In genomic region chr10:81192968-81193501, GRCm38 (mm10) we compare ENCODE assay signal across 9 mouse cellular contexts. TPM values are rescaled to one million over a fixed set of nuclear protein-coding genes. Genes with fewer than 3 reads are reported as not detected.
DNase-seq lines count a peak whose midpoint lies in the region; ATAC-seq and TF ChIP-seq lines count a peak whose summit lies in the region.
"Had no signal": no experiment of that assay in that cellular context is flagged by ENCODE, and none has a peak within 500 bp of the region (broad histone marks: within the 10 kb centered on the region; RNA-seq: fewer than 3 reads in every experiment).

No protein-coding gene starts in this region.

- no peak for TF ChIP-seq RAD21 in MEL (IDR thresholded peaks at IDR 0.05; ENCODE audit: low read depth, low read length)

- H3K79me2 ChIP-seq in MEL (ENCODE audit: control insufficient read depth, insufficient read depth, low read length, poor library complexity) = peaks cover 3% of the 10 kb centered on the region; the same call in 1 of the 2 replicates

- H3K36me3 ChIP-seq in MEL (ENCODE audit: control insufficient read depth in 1 of 2, insufficient read depth in 2 of 2, low read length in 2 of 2) = no peaks in the 10 kb centered on the region
- H3K36me3 ChIP-seq in forebrain, embryonic 11.5 days (ENCODE audit: control insufficient read depth, insufficient read depth, low read length) = no peaks in the 10 kb centered on the region; the same call in 1 of the 2 replicates
- peaks cover 11% of the 10 kb centered on the region; the same call in 1 of the 2 replicates for H3K36me3 ChIP-seq in intestine, embryonic 15.5 days

- H3K4me3 ChIP-seq in MEL (ENCODE audit: control insufficient read depth in 1 of 2, insufficient read depth in 1 of 2, low read depth in 2 of 2, low read length in 2 of 2) = peak overlapping the region; percentile 40 to 43
- peak overlapping the region; percentile 54 for H3K4me3 ChIP-seq in forebrain, embryonic 11.5 days (ENCODE audit: low read depth, low read length)
- H3K4me3 ChIP-seq in intestine, embryonic 15.5 days (replicated peaks) = peak overlapping the region; percentile 63

- H3K9me3 ChIP-seq in MEL (replicated peaks; ENCODE audit: insufficient read depth, low read length) = no peaks in the 10 kb centered on the region
- no peaks in the 10 kb centered on the region for H3K9me3 ChIP-seq in forebrain, embryonic 11.5 days (ENCODE audit: control insufficient read depth, low read length)
- H3K9me3 ChIP-seq in intestine, embryonic 15.5 days = no peaks in the 10 kb centered on the region

- TF ChIP-seq POLR2A in MEL (IDR thresholded peaks at IDR 0.05; ENCODE audit: control insufficient read depth in 1 of 2, insufficient read depth in 1 of 2, low read depth in 1 of 2, low read length in 2 of 2, poor library complexity in 1 of 2) = no peak

- no peak for TF ChIP-seq EP300 in MEL (IDR thresholded peaks at IDR 0.05; ENCODE audit: low read depth in 1 of 2, low read length in 2 of 2)

- peak overlapping the region; percentile 14 for H3K27ac ChIP-seq in MEL (ENCODE audit: control insufficient read depth, low read depth, low read length)
- H3K27ac ChIP-seq in forebrain, embryonic 11.5 days (ENCODE audit: low read depth, low read length) = peak overlapping the region; percentile 74
- peak overlapping the region; percentile 93 for H3K27ac ChIP-seq in intestine, embryonic 15.5 days

- TF ChIP-seq CTCF in MEL (IDR thresholded peaks at IDR 0.05 in 2 of 3, conservative IDR thresholded peaks at IDR 0.05 in 1 of 3; ENCODE audit: control insufficient read depth in 1 of 3, insufficient read depth in 1 of 3, low read depth in 2 of 3, low read length in 3 of 3, poor library complexity in 1 of 3, severe bottlenecking in 1 of 3) = no peak

- H3K4me1 ChIP-seq in MEL (ENCODE audit: control insufficient read depth in 1 of 2, insufficient read depth in 2 of 2, low read length in 2 of 2) = peaks cover 0 to 14% of the 10 kb centered on the region in 2 experiments; a peak in 2 of 4 replicates
- peaks cover 13% of the 10 kb centered on the region for H3K4me1 ChIP-seq in forebrain, embryonic 11.5 days (replicated peaks; ENCODE audit: control insufficient read depth, insufficient read depth, low read length)
- peaks cover 25% of the 10 kb centered on the region for H3K4me1 ChIP-seq in intestine, embryonic 15.5 days (replicated peaks)

- peak; percentile 42 for ATAC-seq in forebrain, embryonic 11.5 days (replicated peaks; ENCODE audit: low FRiP score)
- peak; percentile 39 for ATAC-seq in intestine, embryonic 15.5 days
- peak; percentile 7; the same call in 1 of the 2 replicates for ATAC-seq in megakaryocyte-erythroid progenitor cell, adult 5-6 weeks (replicated peaks; ENCODE audit: low FRiP score, low TSS enrichment, poor library complexity, severe bottlenecking)

- peak overlapping the region; percentile 59 for H3K9ac ChIP-seq in MEL (ENCODE audit: control insufficient read depth, low read depth, low read length, poor library complexity, severe bottlenecking)
- H3K9ac ChIP-seq in forebrain, embryonic 11.5 days (ENCODE audit: low read length) = peak overlapping the region; percentile 73
- H3K9ac ChIP-seq in intestine, embryonic 15.5 days = peak overlapping the region; percentile 78

- H3K4me2 ChIP-seq in forebrain, embryonic 11.5 days (ENCODE audit: low read depth, low read length, severe bottlenecking) = peak overlapping the region; percentile 97
- H3K4me2 ChIP-seq in intestine, embryonic 15.5 days (replicated peaks) = peak overlapping the region; percentile 91

- 2% methylated on average over 19 of the region's 19 CpGs for WGBS in forebrain, embryonic 11.5 days
- WGBS in intestine, embryonic 15.5 days = 6% methylated on average over 19 of the region's 19 CpGs

- peak; percentile 37 for DNase-seq in embryo, embryonic 10 days (ENCODE audit: low spot score)
- no peak for DNase-seq in embryo, embryonic 9.5 days (ENCODE audit: extremely low spot score)
- DNase-seq in MEL (ENCODE audit: low read depth, low spot score) = no peak
- no peak for DNase-seq in forebrain, embryonic 11.5 days (ENCODE audit: low spot score)
- DNase-seq in Muller cell, postnatal 12 days (ENCODE audit: inconsistent ontology term) = no peak
- DNase-seq in adrenal gland, adult 8-10 months = no peak

- no peaks in the 10 kb centered on the region for H3K27me3 ChIP-seq in MEL (ENCODE audit: control insufficient read depth in 1 of 2, insufficient read depth in 2 of 2, low read length in 2 of 2)
- H3K27me3 ChIP-seq in forebrain, embryonic 11.5 days (ENCODE audit: control insufficient read depth, insufficient read depth, low read length) = peaks cover 27% of the 10 kb centered on the region
- peaks cover 16% of the 10 kb centered on the region for H3K27me3 ChIP-seq in intestine, embryonic 15.5 days (replicated peaks)

TF ChIP-seq in MEL, 35 proteins besides CTCF, POLR2A, EP300 and RAD21:
- peak; percentile 79 for TF ChIP-seq POLR2AphosphoS2 (IDR thresholded peaks at IDR 0.05; ENCODE audit: low read length)
- TF ChIP-seq ZMIZ1 (IDR thresholded peaks at IDR 0.05; ENCODE audit: low read depth, low read length) = peak; percentile 2; the same call in 1 of the 2 replicates
- no peak for TF ChIP-seq CHD2 (IDR thresholded peaks at IDR 0.05; ENCODE audit: low read length)

RNA-seq across cellular contexts. Expression of gene Nmrk2, which starts 8.8 kb away (rescaled TPM):
- not detected in 2 replicates for total RNA-seq in MEL (2012; rRNA removed)
- polyA plus RNA-seq in MEL (2012; ENCODE audit: insufficient read depth in 1 of 2, insufficient read length in 2 of 2, low read depth in 1 of 2, low replicate concordance in 2 of 2, missing spikeins in 1 of 2) = not detected
- polyA plus RNA-seq in forebrain, embryonic 11.5 days (2014; fragmentation: Nextera tagmentation; extraction: Ambion mirVana) = not detected in 2 replicates
- polyA plus RNA-seq in intestine, embryonic 15.5 days (2015; fragmentation: Nextera tagmentation; extraction: Ambion mirVana) = 0.14 TPM in 1 of 2 replicates, not detected in the other
- not detected in 2 replicates for total RNA-seq in megakaryocyte-erythroid progenitor cell, adult 5-6 weeks (2014; fragmentation: Nextera tagmentation)
- total RNA-seq in megakaryocyte-erythroid progenitor cell, adult 5-6 weeks (2017) = not detected in 2 replicates
- not detected for total RNA-seq in adrenal gland, adult 8-10 months (2022)

RNA-seq across cellular contexts. Expression of gene 4930442H23Rik, which starts 9.4 kb away (rescaled TPM):
- 0.13 and 0.31 TPM in 2 replicates for total RNA-seq in MEL (2012; rRNA removed)
- under 1 TPM in 1 of 2 experiments, not detected in 1; 0.42 TPM for polyA plus RNA-seq in MEL (2012; ENCODE audit: insufficient read depth in 1 of 2, insufficient read length in 2 of 2, low read depth in 1 of 2, low replicate concordance in 2 of 2, missing spikeins in 1 of 2)
- not detected in 2 replicates for polyA plus RNA-seq in forebrain, embryonic 11.5 days (2014; fragmentation: Nextera tagmentation; extraction: Ambion mirVana)
- polyA plus RNA-seq in intestine, embryonic 15.5 days (2015; fragmentation: Nextera tagmentation; extraction: Ambion mirVana) = 0.13 and 0.15 TPM in 2 replicates
- not detected in 2 replicates for total RNA-seq in megakaryocyte-erythroid progenitor cell, adult 5-6 weeks (2014; fragmentation: Nextera tagmentation)
- not detected in 2 replicates for total RNA-seq in megakaryocyte-erythroid progenitor cell, adult 5-6 weeks (2017)
- not detected for total RNA-seq in adrenal gland, adult 8-10 months (2022)
- total RNA-seq: heart, adult 18-20 months had no signal

RNA-seq across cellular contexts. Expression of gene Dapk3, which starts 10.2 kb away (rescaled TPM):
- 42.3 and 49.2 TPM in 2 replicates for total RNA-seq in MEL (2012; rRNA removed)
- 10 to 100 TPM in 1 of 2 experiments, not detected in 1; 79.1 TPM for polyA plus RNA-seq in MEL (2012; ENCODE audit: insufficient read depth in 1 of 2, insufficient read length in 2 of 2, low read depth in 1 of 2, low replicate concordance in 2 of 2, missing spikeins in 1 of 2)
- 54.8 and 59.3 TPM in 2 replicates for polyA plus RNA-seq in forebrain, embryonic 11.5 days (2014; fragmentation: Nextera tagmentation; extraction: Ambion mirVana)
- 56.6 and 62.7 TPM in 2 replicates for polyA plus RNA-seq in intestine, embryonic 15.5 days (2015; fragmentation: Nextera tagmentation; extraction: Ambion mirVana)
- total RNA-seq in megakaryocyte-erythroid progenitor cell, adult 5-6 weeks (2014; fragmentation: Nextera tagmentation) = 27.7 and 51.7 TPM in 2 replicates
- total RNA-seq in megakaryocyte-erythroid progenitor cell, adult 5-6 weeks (2017) = 16.2 and 30.9 TPM in 2 replicates
- 10 to 100 TPM; 67.7 to 88.0 (median 81.8) TPM for total RNA-seq in adrenal gland, adult 8-10 months (2022)

RNA-seq across cellular contexts. Expression of gene Eef2, which starts 16.6 kb away (rescaled TPM):
- 2,850 and 2,863 TPM in 2 replicates for total RNA-seq in MEL (2012; rRNA removed)
- polyA plus RNA-seq in MEL (2012; ENCODE audit: insufficient read depth in 1 of 2, insufficient read length in 2 of 2, low read depth in 1 of 2, low replicate concordance in 2 of 2, missing spikeins in 1 of 2) = 1,000 to 10,000 TPM; 3,442 to 4,586 TPM
- polyA plus RNA-seq in forebrain, embryonic 11.5 days (2014; fragmentation: Nextera tagmentation; extraction: Ambion mirVana) = 467 and 501 TPM in 2 replicates
- 515 and 540 TPM in 2 replicates for polyA plus RNA-seq in intestine, embryonic 15.5 days (2015; fragmentation: Nextera tagmentation; extraction: Ambion mirVana)
- total RNA-seq in megakaryocyte-erythroid progenitor cell, adult 5-6 weeks (2014; fragmentation: Nextera tagmentation) = 1,282 and 1,455 TPM in 2 replicates
- total RNA-seq in megakaryocyte-erythroid progenitor cell, adult 5-6 weeks (2017) = 1,743 and 1,799 TPM in 2 replicates
- 1,000 to 10,000 TPM; 1,447 to 1,655 (median 1,598) TPM for total RNA-seq in adrenal gland, adult 8-10 months (2022)

RNA-seq across cellular contexts. Expression of gene Pias4, which starts 25.3 kb away (rescaled TPM):
- total RNA-seq in MEL (2012; rRNA removed) = 19.5 and 21.0 TPM in 2 replicates
- polyA plus RNA-seq in MEL (2012; ENCODE audit: insufficient read depth in 1 of 2, insufficient read length in 2 of 2, low read depth in 1 of 2, low replicate concordance in 2 of 2, missing spikeins in 1 of 2) = 10 to 100 TPM in 1 of 2 experiments, not detected in 1; 40.4 TPM
- polyA plus RNA-seq in forebrain, embryonic 11.5 days (2014; fragmentation: Nextera tagmentation; extraction: Ambion mirVana) = 54.0 and 65.0 TPM in 2 replicates
- polyA plus RNA-seq in intestine, embryonic 15.5 days (2015; fragmentation: Nextera tagmentation; extraction: Ambion mirVana) = 47.2 and 58.4 TPM in 2 replicates
- 14.8 and 15.2 TPM in 2 replicates for total RNA-seq in megakaryocyte-erythroid progenitor cell, adult 5-6 weeks (2014; fragmentation: Nextera tagmentation)
- 5.4 and 20.8 TPM in 2 replicates for total RNA-seq in megakaryocyte-erythroid progenitor cell, adult 5-6 weeks (2017)
- 10 to 100 TPM; 22.8 to 32.5 (median 30.1) TPM for total RNA-seq in adrenal gland, adult 8-10 months (2022)

Comparison
In these comparisons a context has a peak if more than half of its experiments do, and no peak if none do; other contexts are left out.
1. H3K27ac ChIP-seq: peak in every context shown above with its lines; median percentile 93 in intestine, embryonic 15.5 days; 74 in forebrain, embryonic 11.5 days; 14 in MEL.